11 mouse cellular contexts compared by ENCODE assay signal in genomic region chr11:117285606-117285931, GRCm38 (mm10).
DNase-seq lines count a peak whose midpoint lies in the region; ATAC-seq and TF ChIP-seq lines count a peak whose summit lies in the region.
"Had no signal": no experiment of that assay in that cellular context is flagged by ENCODE, and none has a peak within 500 bp of the region (broad histone marks: within the 10 kb centered on the region; RNA-seq: fewer than 3 reads in every experiment).

No protein-coding gene starts in this region.

- peak overlapping the region; percentile 79; the same call in 1 of the 2 replicates for H3K27ac ChIP-seq in kidney, embryonic 16.5 days (ENCODE audit: low read length)
- no peak overlapping the region for H3K27ac ChIP-seq in kidney, adult 2 months (ENCODE audit: insufficient read depth, low read depth, low read length)
- no peak overlapping the region for H3K27ac ChIP-seq in ES-Bruce4 (ENCODE audit: insufficient read depth, low read length)
- H3K27ac ChIP-seq in embryonic facial prominence, embryonic 10.5 days (replicated peaks) = peak overlapping the region; percentile 85
- peak overlapping the region; percentile 60; the same call in 1 of the 2 replicates for H3K27ac ChIP-seq in intestine, embryonic 14.5 days (ENCODE audit: low read depth)

- 0 out of 2 replicates have a peak overlapping the region, but pooled peaks have one; percentile 7 for H3K9ac ChIP-seq in kidney, embryonic 16.5 days (replicated peaks; ENCODE audit: low read length)
- H3K9ac ChIP-seq in ES-Bruce4 (ENCODE audit: low read depth, poor library complexity, severe bottlenecking) = no peak overlapping the region
- no peak overlapping the region for H3K9ac ChIP-seq in intestine, embryonic 14.5 days (ENCODE audit: low read length)
- H3K9ac ChIP-seq: neural tube, embryonic 12.5 days had no signal

- no peak overlapping the region for H3K4me3 ChIP-seq in kidney, embryonic 16.5 days (ENCODE audit: low read length)
- H3K4me3 ChIP-seq in kidney, adult 2 months (ENCODE audit: insufficient read depth, low read depth, low read length) = no peak overlapping the region
- H3K4me3 ChIP-seq in ES-Bruce4 (ENCODE audit: low read depth, low read length) = peak overlapping the region; percentile 19; the same call in 1 of the 2 replicates
- peak overlapping the region; percentile 33 for H3K4me3 ChIP-seq in embryonic facial prominence, embryonic 10.5 days
- H3K4me3 ChIP-seq in intestine, embryonic 14.5 days (ENCODE audit: low read depth, low read length) = no peak overlapping the region
- H3K4me3 ChIP-seq: neural tube, embryonic 12.5 days had no signal

- no peak overlapping the region for H3K4me2 ChIP-seq in kidney, embryonic 16.5 days (replicated peaks; ENCODE audit: low read depth, low read length)
- no peak overlapping the region for H3K4me2 ChIP-seq in intestine, embryonic 14.5 days (ENCODE audit: low read length)
- H3K4me2 ChIP-seq: neural tube, embryonic 12.5 days had no signal

- H3K36me3 ChIP-seq in kidney, embryonic 16.5 days (ENCODE audit: insufficient read depth, low read length) = peaks cover 4% of the 10 kb centered on the region
- H3K36me3 ChIP-seq in kidney, adult 2 months (ENCODE audit: control insufficient read depth, insufficient read depth, low read length) = no peaks in the 10 kb centered on the region; the same call in 1 of the 2 replicates
- no peaks in the 10 kb centered on the region for H3K36me3 ChIP-seq in ES-Bruce4 (ENCODE audit: control insufficient read depth, insufficient read depth, low read length, poor library complexity, severe bottlenecking)
- H3K36me3 ChIP-seq in embryonic facial prominence, embryonic 10.5 days (replicated peaks) = peaks cover 74% of the 10 kb centered on the region
- peaks cover 10% of the 10 kb centered on the region for H3K36me3 ChIP-seq in intestine, embryonic 14.5 days (ENCODE audit: control insufficient read depth, insufficient read depth, low read length)

- no peaks in the 10 kb centered on the region for H3K27me3 ChIP-seq in kidney, embryonic 16.5 days (ENCODE audit: insufficient read depth, low read length)
- no peaks in the 10 kb centered on the region for H3K27me3 ChIP-seq in kidney, adult 2 months (replicated peaks; ENCODE audit: control insufficient read depth, insufficient read depth, low read length)
- H3K27me3 ChIP-seq in ES-Bruce4 (ENCODE audit: control insufficient read depth, insufficient read depth, low read length, poor library complexity, severe bottlenecking) = no peaks in the 10 kb centered on the region
- no peaks in the 10 kb centered on the region for H3K27me3 ChIP-seq in embryonic facial prominence, embryonic 10.5 days (replicated peaks; ENCODE audit: low read depth, poor library complexity, severe bottlenecking)
- no peaks in the 10 kb centered on the region for H3K27me3 ChIP-seq in intestine, embryonic 14.5 days (replicated peaks; ENCODE audit: control insufficient read depth, insufficient read depth, low read length)
- H3K27me3 ChIP-seq: neural tube, embryonic 12.5 days had no signal

- TF ChIP-seq POLR2A in kidney, adult 2 months (IDR thresholded peaks at IDR 0.05; ENCODE audit: low read depth, low read length) = no peak
- no peak for TF ChIP-seq POLR2A in ES-Bruce4 (IDR thresholded peaks at IDR 0.05; ENCODE audit: insufficient read depth, low read length)

- no peaks in the 10 kb centered on the region for H3K9me3 ChIP-seq in kidney, embryonic 16.5 days (ENCODE audit: low read length)
- H3K9me3 ChIP-seq in ES-Bruce4 (replicated peaks; ENCODE audit: control insufficient read depth, insufficient read depth, low read length, poor library complexity, severe bottlenecking) = no peaks in the 10 kb centered on the region
- H3K9me3 ChIP-seq in embryonic facial prominence, embryonic 10.5 days = no peaks in the 10 kb centered on the region
- no peaks in the 10 kb centered on the region for H3K9me3 ChIP-seq in intestine, embryonic 14.5 days (ENCODE audit: control insufficient read depth, low read length)
- H3K9me3 ChIP-seq: neural tube, embryonic 12.5 days had no signal

- H3K4me1 ChIP-seq in kidney, embryonic 16.5 days (ENCODE audit: insufficient read depth, low read length) = peaks cover 47% of the 10 kb centered on the region
- peaks cover 34% of the 10 kb centered on the region for H3K4me1 ChIP-seq in kidney, adult 2 months (ENCODE audit: control insufficient read depth, insufficient read depth, low read length)
- H3K4me1 ChIP-seq in ES-Bruce4 (ENCODE audit: control insufficient read depth, insufficient read depth, low read length) = peaks cover 2% of the 10 kb centered on the region
- peaks cover 86% of the 10 kb centered on the region for H3K4me1 ChIP-seq in embryonic facial prominence, embryonic 10.5 days
- peaks cover 28% of the 10 kb centered on the region for H3K4me1 ChIP-seq in intestine, embryonic 14.5 days (replicated peaks; ENCODE audit: control insufficient read depth, insufficient read depth, low read length)

- no peak for ATAC-seq in kidney, embryonic 16.5 days (ENCODE audit: low FRiP score, low TSS enrichment)
- ATAC-seq in intestine, embryonic 14.5 days (replicated peaks; ENCODE audit: low FRiP score, low TSS enrichment, low read depth) = no peak

- TF ChIP-seq EP300 in ES-Bruce4 (IDR thresholded peaks at IDR 0.05; ENCODE audit: insufficient read depth, low read depth, low read length) = no peak

- no peak for TF ChIP-seq CTCF in kidney, adult 2 months (conservative IDR thresholded peaks at IDR 0.05; ENCODE audit: insufficient read depth, insufficient read length, low read depth, low read length)
- no peak for TF ChIP-seq CTCF in ES-Bruce4 (IDR thresholded peaks at IDR 0.05; ENCODE audit: low read depth, low read length)

- DNase-seq in kidney, adult 2 months = no peak
- no peak for DNase-seq in embryonic facial prominence, embryonic 10.5 days (ENCODE audit: low spot score)
- DNase-seq in intestine, embryonic 14.5 days (ENCODE audit: low spot score) = peak; percentile 65
- DNase-seq in embryo, embryonic 11 days = no peak
- no peak for DNase-seq in cerebellum, adult 11 months
- no peak for DNase-seq in frontal cortex, adult 2 months (ENCODE audit: extremely low spot score in 1 of 2, low spot score in 1 of 2)
- DNase-seq: adrenal gland, postnatal 25 days; lung, postnatal 10 days had no signal

- WGBS in kidney, embryonic 16.5 days = 68% methylated on average over 10 of the region's 10 CpGs
- WGBS in kidney, adult 2 months = 84% methylated on average over 10 of the region's 10 CpGs
- WGBS in embryonic facial prominence, embryonic 10.5 days = 39% methylated on average over 10 of the region's 10 CpGs
- 61% methylated on average over 10 of the region's 10 CpGs for WGBS in intestine, embryonic 14.5 days

Comparison
In these comparisons a context has a peak if more than half of its experiments do, and no peak if none do; other contexts are left out.
1. H3K27ac ChIP-seq: peak in kidney, embryonic 16.5 days (single experiment), embryonic facial prominence, embryonic 10.5 days (single experiment) and intestine, embryonic 14.5 days (single experiment); none in kidney, adult 2 months (single experiment) and ES-Bruce4 (single experiment).
2. H3K4me3 ChIP-seq: peak in ES-Bruce4 (single experiment) and embryonic facial prominence, embryonic 10.5 days (single experiment); none in kidney, embryonic 16.5 days (single experiment), kidney, adult 2 months (single experiment) and intestine, embryonic 14.5 days (single experiment).